Mouse (Mus musculus) erythroblast, adult 5-6 weeks (primary cell): Measurements from ENCODE around the gene Tmem79. TPM values are rescaled to one million over a fixed set of nuclear protein-coding genes. Genes with fewer than 3 reads are reported as not detected.
"Not testable (repeated sequence)": the region's sequence is repeated elsewhere in the genome, so short reads cannot be mapped to it uniquely, and the experiment has no call there.

ENCODE experiments used
- ATAC-seq: replicated peaks from 2 replicates; pipeline ENCODE4 v1.8.0; 2016; ENCODE audit warnings: moderate number of reproducible peaks, mild to moderate bottlenecking, moderate TSS enrichment, inconsistent platforms; ENCODE audit not compliant: poor library complexity, low FRiP score, severe bottlenecking
- total RNA-seq, 2 experiments: library from RNA; stranded (forward) in 1 of 2; stranded (reverse) in 1 of 2; fragments of 150-400 nt in 1 of 2; fragments of 200-764, 138-1000 nt in 1 of 2; gene quantifications; 2 replicates each; pipeline versions ENCODE4 v1.2.3 to v1.2.4; 2015 to 2017; ENCODE audit warnings: low replicate concordance in 2 of 2

Tmem79 gene
- total RNA-seq (2015; ENCODE audit: low replicate concordance) (not detected in 2 replicates), total RNA-seq (2017; ENCODE audit: low replicate concordance) (0.09 TPM in 1 of 2 replicates, not detected in the other)

- peak; percentile 85 for ATAC-seq
Observed at GRCm38 (mm10) chr3:88336058-88337013, at the start of gene Tmem79, which contains the start of gene Smg5. Tmem79 (minus strand) TSS chr3:88336148. Smg5 (plus strand) TSS chr3:88336260.

- ATAC-seq, result no peak
Observed at GRCm38 (mm10) chr3:88384364-88384763, 48.4 kb upstream of the Tmem79 start, which contains the start of gene Bglap. Bglap (minus strand) TSS chr3:88384464.

GRCm38 (mm10) chr3:88382383-88382782 is 46.4 kb upstream of the Tmem79 start:
- ATAC-seq, result not testable (repeated sequence)

GRCm38 (mm10) chr3:88381389-88382315 is 45.7 kb upstream of the Tmem79 start:
- ATAC-seq, result peak; percentile 75

- not testable (repeated sequence) for ATAC-seq
Observed at GRCm38 (mm10) chr3:88378599-88378998, 42.7 kb upstream of the Tmem79 start, which contains the start of gene Bglap2. Bglap2 (minus strand) TSS chr3:88378699.

GRCm38 (mm10) chr3:88376644-88377043 is 40.7 kb upstream of the Tmem79 start:
- ATAC-seq, result not testable (repeated sequence)

- peak; percentile 80 for ATAC-seq
Observed at GRCm38 (mm10) chr3:88375750-88376626, 40.0 kb upstream of the Tmem79 start.

- not testable (repeated sequence) for ATAC-seq
Observed at GRCm38 (mm10) chr3:88372643-88373042, 36.7 kb upstream of the Tmem79 start, which contains the start of gene Bglap3. Bglap3 (minus strand) TSS chr3:88372743.

- ATAC-seq, result not testable (repeated sequence)
Observed at GRCm38 (mm10) chr3:88368511-88368910, 32.6 kb upstream of the Tmem79 start.

- not testable (repeated sequence) for ATAC-seq
Observed at GRCm38 (mm10) chr3:88367517-88367916, 31.6 kb upstream of the Tmem79 start.

- ATAC-seq, result peak; percentile 59
Observed at GRCm38 (mm10) chr3:88366830-88367428, 31.0 kb upstream of the Tmem79 start.

- no peak for ATAC-seq
Observed at GRCm38 (mm10) chr3:88365705-88366361, 29.9 kb upstream of the Tmem79 start.

- ATAC-seq, result peak; percentile 25; the same call in 1 of the 2 replicates
Observed at GRCm38 (mm10) chr3:88364337-88364736, 28.4 kb upstream of the Tmem79 start, which contains the start of gene Paqr6. Paqr6 (plus strand) TSS chr3:88364584.

- ATAC-seq, result peak; percentile 72
Observed at GRCm38 (mm10) chr3:88363700-88364099, 27.8 kb upstream of the Tmem79 start.

- ATAC-seq, result no peak
Observed at GRCm38 (mm10) chr3:88361612-88362313, 25.8 kb upstream of the Tmem79 start.

GRCm38 (mm10) chr3:88361096-88361495 is 25.1 kb upstream of the Tmem79 start:
- no peak for ATAC-seq

GRCm38 (mm10) chr3:88359989-88360388 is 24.0 kb upstream of the Tmem79 start:
- ATAC-seq, result no peak
